Mouse (Mus musculus) brain, adult 10 weeks (tissue): ENCODE results near the gene Gm49368. TPM values are rescaled to one million over a fixed set of nuclear protein-coding genes. Genes with fewer than 3 reads are reported as not detected.

ENCODE experiments used
- polyA plus RNA-seq: library from polyadenylated mRNA; stranded (reverse); fragments of 350-450 nt; fragmentation: Illumina TruSeq; extraction: RNeasy Lipid Tissue Mini Kit (QIAGEN cat#74804); gene quantifications from one replicate; pipeline ENCODE4 v1.2.3, GENCODE M21; 2015; ENCODE audit warnings: low read depth, low replicate concordance

Gm49368 gene
- not detected for polyA plus RNA-seq

GRCm38 (mm10) chr7:128062456-128062855 lies at the start of gene Gm49368, which contains the start of gene Itgam:
TSS of gene Gm49368 (plus strand) at chr7:128062683.
TSS of gene Itgam (plus strand) at chr7:128062640.

GRCm38 (mm10) chr7:128128741-128129720 lies 66.5 kb downstream of the Gm49368 start, which contains the start of gene Itgax:
TSS of gene Itgax (plus strand) at chr7:128129547.

GRCm38 (mm10) chr7:128154076-128154475 lies 91.6 kb downstream of the Gm49368 start, which contains the start of gene Itgad:
TSS of gene Itgad (plus strand) at chr7:128154376.

Other genes with a start within 250 kb of the Gm49368 start
- 88.0 TPM for gene Stx4a, start 238.4 kb upstream of the Gm49368 start, polyA plus RNA-seq
- 319 TPM for gene Stx1b, start 238.1 kb upstream of the Gm49368 start, polyA plus RNA-seq
- 12.6 TPM for gene Zfp646, start 186.5 kb upstream of the Gm49368 start, polyA plus RNA-seq
- 9.1 TPM for gene Zfp668, start 185.9 kb upstream of the Gm49368 start, polyA plus RNA-seq
- 2.1 TPM for gene Prss53, start 171.7 kb upstream of the Gm49368 start, polyA plus RNA-seq
- not detected for gene Gm21974, start 167.2 kb upstream of the Gm49368 start, polyA plus RNA-seq
- gene Vkorc1, start 167.1 kb upstream of the Gm49368 start, polyA plus RNA-seq: 40.9 TPM
- 45.9 TPM for gene Bckdk, start 158.6 kb upstream of the Gm49368 start, polyA plus RNA-seq
- 41.5 TPM for gene Kat8, start 150.2 kb upstream of the Gm49368 start, polyA plus RNA-seq
- 0.65 TPM for gene Prss8, start 132.6 kb upstream of the Gm49368 start, polyA plus RNA-seq
- 14.3 TPM for gene Prss36, start 116.0 kb upstream of the Gm49368 start, polyA plus RNA-seq
- 307 TPM for gene Fus, start 95.2 kb upstream of the Gm49368 start, polyA plus RNA-seq
- gene Pycard, start 68.8 kb upstream of the Gm49368 start, polyA plus RNA-seq: 4.3 TPM
- 0.34 TPM for gene Trim72, start 58.7 kb upstream of the Gm49368 start, polyA plus RNA-seq
- 11.5 TPM for gene Itgam, start within 50 bp of the Gm49368 start, polyA plus RNA-seq
- not detected for gene Itgax, start 66.9 kb downstream of the Gm49368 start, polyA plus RNA-seq
- 1.2 TPM for gene Itgad, start 91.7 kb downstream of the Gm49368 start, polyA plus RNA-seq
- 21.9 TPM for gene Cox6a2, start 143.7 kb downstream of the Gm49368 start, polyA plus RNA-seq
- gene Armc5, start 174.7 kb downstream of the Gm49368 start, polyA plus RNA-seq: 7.4 TPM
- 2.5 TPM for gene 9130023H24Rik, start 175.3 kb downstream of the Gm49368 start, polyA plus RNA-seq
- gene Tgfb1i1, start 184.1 kb downstream of the Gm49368 start, polyA plus RNA-seq: 11.5 TPM
- not detected for gene Slc5a2, start 203.0 kb downstream of the Gm49368 start, polyA plus RNA-seq
- gene BC017158, start 235.5 kb downstream of the Gm49368 start, polyA plus RNA-seq: 17.9 TPM